Mouse (Mus musculus) thymus, postnatal 4 days (tissue): ENCODE data around the gene Sept6.

Experiments used
- DNase-seq: peaks from one replicate; pipeline ENCODE4 v3.0.0; 2021

Sept6 gene

DNA sequence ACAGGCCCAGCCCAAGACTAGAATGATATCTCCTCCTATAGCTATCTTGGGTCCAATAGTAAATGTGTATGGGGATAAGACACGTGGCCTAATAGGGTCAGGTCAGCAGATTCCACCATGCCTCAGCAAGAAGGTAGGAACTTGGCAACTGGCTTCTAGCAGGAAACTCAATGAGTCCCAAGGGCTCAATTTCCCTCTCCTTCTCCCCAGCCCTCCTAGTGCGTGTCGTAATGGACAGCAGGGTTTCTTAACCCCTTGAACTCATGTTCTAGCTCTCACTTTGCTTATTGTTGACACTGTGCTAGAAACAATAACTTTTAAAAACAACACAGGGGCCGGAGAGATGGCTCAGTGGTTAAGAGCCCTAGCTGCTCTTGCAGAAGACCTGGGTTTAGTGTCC lies 22.1 kb downstream of the Sept6 start:
- no peak for DNase-seq

DNA sequence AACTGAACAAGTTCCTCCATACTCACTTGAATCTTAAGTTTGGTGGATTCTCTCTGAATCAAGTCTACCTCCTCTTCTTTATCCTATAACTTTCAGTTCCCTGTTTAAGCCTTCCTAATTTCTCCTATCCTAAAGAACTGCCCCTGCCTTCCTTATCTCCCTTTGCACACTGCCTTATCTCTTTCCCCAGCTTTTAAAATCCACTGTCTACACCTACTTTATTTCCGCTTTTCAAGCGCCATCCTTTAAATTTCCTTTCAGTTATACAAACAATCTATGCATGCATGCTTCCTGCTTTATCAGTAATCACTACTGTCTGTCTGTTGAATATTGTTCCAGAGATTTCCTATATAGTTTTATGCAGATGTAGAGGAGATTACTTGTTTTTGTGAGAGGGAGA lies 34.9 kb downstream of the Sept6 start:
- no peak for DNase-seq

DNA sequence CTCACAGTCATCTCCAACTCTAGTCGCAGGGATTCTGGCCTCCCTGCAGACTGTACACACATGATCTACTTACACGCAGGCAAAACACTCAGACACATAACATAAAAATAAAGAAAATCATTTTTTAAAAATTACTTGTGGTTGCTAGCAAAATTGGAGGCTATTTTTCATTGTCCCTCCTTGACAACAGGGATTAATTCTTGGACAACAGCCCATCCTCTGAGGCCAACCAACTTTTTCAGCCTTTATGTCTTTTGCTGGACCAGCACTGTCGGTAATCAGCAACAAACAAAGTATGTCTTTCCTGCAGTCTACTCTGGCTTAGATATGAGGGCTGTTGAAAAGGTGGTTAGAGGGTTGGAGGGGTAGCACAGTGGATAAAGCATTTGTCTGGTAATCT lies 50.5 kb downstream of the Sept6 start:
- no peak for DNase-seq

DNA sequence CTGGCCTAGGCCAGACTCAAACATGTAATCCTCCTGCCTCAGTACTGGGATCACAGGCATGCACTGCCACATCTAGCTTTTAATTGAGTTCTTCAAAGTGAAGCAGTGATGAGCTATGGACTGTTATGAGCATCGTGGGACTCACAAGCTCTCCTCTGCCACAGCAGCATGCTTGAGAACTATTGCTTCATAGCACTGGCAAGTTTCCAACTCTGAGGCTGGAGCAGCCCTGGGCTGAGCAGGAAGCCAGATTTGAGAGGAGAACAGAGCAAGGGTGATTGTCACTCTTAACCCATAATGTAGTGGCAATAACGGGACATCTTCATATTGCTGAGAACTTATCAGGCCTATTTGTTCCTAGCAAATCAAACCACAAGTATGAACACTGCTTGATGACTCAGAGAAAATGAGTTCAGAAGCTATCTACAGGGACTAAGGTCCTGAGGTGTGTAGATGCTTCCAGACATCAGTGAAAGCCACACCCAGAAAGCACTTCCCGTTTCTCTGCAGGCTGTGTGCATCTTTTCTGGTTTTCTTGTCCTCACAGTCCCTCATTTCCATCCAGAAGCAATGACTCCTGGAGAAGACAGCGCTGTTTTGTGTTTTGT lies 51.7 kb downstream of the Sept6 start:
- DNase-seq: no peak

DNA sequence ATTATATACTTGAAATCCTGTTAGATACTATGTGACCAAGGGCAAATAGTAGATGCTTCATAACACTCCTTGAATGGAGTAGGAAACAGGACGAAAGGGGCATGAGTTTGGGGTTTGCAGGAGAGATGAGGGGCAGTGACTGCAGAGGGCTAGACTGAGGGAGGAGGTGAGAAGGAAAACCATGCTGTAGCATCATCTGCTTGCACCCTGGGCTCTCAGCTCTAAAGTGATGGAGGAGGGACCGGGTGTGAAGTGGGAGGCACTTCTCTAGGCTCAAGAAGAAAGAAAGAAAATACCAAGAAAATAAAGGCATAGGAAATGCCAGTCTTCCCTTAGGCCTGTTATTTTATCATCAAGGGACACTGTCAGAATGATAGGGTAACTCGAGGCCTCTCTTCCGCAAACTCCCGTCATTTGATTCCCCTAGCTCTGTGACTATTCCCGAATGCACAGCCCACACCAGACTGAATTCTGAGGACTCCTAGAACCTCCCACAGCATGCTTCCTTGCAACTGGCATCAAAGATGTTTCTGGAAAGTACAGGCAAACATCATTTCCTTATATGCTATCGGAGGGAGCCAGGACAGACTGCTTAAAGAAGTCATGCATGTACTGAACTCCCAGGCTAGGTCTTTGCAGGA lies 56.1 kb downstream of the Sept6 start:
- DNase-seq: no peak

DNA sequence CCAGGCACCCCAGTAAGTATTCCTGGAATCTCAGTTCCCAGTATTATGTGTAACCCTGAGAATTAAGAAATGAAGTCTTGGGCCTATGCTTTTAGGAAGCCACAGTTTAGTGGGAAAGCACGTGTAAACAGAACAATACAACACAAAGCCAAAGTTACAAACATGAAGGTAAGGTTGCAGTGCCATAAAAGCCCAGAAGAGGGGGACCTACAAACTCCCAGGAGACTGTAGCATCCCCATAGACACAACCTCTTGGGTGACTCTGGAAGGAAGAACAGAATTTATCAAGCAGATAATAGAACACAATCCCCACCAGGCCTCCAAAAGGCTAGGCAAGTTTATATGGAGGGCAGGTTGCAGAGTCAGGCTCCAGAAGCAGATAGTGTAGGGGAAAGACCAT lies 61.0 kb downstream of the Sept6 start:
- DNase-seq: peak; percentile 37

DNA sequence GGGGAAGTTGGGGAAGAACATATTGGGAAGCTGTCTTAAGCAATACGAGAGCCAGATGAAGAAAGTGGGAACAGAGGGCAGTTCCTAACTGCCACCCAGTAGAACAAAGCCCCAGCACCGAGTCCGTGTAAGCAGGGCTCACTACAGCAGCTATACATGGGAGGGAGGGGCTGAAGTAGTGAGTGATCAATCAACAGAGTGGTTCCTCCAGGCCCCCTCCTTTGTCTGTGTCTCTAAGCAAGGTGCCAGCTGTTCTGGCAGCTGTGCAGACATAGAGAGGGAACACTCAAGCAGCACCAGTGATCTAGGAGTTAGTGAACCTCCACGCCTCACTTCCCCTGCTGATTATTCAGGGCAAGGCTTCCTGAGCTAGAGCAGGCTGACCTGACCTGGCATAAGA lies 61.9 kb downstream of the Sept6 start:
- no peak for DNase-seq

DNA sequence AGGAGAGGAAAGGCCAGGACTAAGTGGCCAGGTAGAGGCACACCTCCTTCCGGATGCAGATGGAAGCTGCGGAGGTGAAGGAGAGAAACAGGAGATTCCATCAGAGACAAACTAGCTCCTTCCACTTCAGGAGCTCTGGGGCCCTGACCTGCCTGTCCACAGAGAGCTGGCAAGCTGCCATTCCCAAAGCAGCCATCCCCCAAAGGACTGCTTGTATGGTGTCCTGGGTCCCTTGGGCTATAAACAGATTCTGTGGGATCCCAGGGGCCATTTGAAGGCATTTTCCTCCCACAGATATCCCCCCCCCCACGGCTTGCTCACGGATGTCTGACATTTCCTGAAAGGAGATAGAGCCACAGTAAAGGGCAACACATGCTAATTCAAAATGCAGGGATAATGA lies 62.8 kb downstream of the Sept6 start:
- no peak for DNase-seq

DNA sequence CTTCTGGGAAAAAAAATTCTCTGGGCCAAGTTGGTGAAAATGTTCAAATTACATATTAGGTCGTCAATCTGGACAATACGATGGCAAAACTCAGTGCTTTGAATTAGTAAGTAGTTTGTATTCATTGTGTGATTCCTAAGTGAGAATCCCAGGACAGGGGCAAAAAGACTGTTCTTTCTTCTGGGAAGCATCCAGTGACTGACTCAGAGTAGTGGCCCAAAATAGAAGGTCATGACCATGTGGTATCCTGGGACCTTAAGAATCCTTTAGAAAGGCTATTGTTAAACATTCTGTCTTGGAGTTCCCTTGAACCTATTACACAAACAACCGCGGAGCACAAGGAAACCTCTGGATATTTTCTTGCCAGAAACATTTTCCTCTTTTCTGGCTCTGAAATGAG lies 70.2 kb downstream of the Sept6 start:
- no peak for DNase-seq

DNA sequence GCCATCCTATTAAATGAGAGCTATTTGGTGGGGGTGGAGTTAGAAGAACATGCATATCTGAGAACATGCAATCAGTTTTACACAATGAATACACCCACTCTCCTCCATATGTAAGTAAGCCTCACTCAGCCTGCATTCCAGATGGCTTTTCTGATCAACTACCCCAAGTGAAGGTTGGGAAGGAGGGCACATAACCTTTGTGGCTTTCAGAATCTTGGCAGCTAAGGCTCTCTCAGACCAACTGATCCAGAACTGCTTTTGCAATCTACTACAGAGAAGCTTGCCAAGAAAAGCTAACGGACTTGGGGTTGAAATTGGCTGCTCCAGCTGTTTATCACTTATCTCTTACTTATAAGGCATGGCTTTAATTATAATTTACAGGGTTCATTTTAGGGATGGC lies 73.8 kb downstream of the Sept6 start:
- DNase-seq: no peak

DNA sequence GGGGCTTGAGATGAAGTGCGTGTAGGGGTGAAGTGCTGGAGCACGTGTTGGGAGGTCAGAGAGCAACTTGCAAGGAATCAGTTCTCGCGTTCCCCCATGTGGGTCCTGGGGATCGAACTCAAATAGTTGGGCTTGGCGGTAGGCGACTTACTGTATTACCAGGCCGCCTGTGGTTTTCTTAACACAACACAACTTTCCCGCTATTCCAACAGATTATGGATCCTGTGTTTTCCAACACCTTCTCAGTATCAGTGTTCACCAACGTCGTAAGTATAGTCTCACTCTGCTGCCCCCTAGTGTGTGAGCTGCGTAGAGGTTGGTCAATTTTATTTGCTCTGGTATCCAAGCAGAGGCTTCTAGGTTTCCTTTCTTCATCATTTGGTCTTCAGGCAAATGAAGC lies 80.3 kb downstream of the Sept6 start:
- peak; percentile 73 for DNase-seq

DNA sequence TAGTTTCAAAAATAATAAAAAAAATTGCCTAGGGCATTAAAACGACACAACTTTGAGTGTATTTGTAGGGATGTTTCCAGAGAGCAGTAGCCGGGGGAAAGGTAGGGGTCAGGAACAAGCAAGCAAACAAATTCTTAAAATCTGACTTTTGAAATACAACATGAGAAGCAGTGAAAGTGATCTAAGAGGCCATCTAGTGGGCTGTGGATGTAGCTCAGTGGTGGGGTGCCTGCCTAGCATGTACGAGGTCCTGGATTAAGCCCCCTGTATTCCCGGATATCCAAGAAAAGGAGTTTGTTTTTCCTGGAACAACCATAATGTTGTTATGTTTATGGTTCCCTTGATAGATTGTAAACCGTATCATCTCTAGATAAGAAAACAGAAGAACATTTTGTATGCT lies 85.1 kb downstream of the Sept6 start:
- no peak for DNase-seq

DNA sequence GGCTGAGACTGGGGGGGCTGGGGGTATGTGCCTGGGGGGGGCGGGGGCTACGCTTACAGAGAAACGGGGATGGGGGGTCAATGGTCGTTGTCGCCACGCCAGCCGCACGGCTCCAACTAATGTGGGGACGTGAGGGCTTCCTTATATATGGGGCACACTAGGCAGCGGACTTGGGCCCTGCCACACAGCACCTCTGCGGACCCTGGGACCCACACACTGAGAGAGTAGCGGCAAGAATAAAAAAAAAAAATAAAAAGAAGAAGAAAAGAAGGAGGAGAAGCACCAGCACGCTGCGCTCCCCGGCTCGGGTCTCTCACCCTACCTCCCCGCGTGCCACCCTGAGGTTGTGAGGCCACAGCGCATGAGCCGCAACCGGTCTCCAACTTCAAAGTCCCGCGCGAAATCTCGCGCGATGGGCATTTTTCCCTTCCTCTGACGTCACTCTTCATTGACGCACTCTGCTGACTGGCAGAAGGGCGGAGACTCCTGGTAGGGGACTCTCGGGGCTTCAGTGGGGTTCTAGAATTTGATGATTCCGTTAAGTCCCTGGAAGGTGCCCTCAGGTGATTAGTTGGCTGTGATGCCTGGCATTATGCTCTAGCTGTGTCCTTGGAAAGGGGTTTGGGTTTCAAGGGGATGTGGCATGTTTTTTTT lies 88.4 kb downstream of the Sept6 start:
- DNase-seq: peak; percentile 91

DNA sequence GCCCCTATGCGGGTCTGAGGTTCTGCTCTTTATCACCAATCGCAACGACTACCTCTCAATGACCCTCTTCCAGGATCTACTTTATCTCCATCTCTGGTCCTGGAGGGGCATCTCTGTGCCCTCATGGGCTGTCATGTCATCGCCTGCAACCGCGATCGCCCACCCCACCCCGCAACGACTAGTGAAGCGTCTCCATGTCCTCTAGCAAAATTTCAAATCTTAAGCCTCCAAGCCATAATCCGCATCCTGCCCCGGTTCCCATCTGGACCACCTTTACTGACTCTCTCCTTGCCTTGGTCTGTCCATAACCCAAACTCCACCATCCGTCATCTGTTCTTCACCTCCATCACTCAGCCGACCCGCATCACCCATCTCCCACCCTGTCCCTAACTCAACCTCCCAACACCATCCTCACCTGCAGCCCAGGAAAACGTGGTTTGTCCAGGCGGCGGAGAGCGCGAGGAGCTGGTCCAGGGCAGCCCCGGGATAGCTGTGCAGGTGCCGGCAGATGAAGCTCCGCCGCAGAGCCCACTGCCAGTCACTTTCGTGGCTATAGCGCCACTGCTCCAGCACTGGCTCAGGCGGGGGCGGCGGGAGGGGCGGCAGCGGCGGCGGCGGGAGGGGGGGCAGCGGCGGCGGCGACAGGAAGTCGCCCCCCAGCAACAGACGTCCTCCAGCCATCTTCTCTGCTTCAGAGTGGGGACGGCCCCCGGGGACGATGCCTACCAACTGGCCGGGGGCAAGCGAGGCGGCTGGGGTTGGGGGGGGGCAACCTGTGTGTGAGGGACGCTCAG lies 89.1 kb downstream of the Sept6 start, which contains the start of gene Nkrf:
Nkrf (minus strand) TSS at position 579 of the 794 bp plus-strand sequence.
- DNase-seq: peak; percentile 66

DNA sequence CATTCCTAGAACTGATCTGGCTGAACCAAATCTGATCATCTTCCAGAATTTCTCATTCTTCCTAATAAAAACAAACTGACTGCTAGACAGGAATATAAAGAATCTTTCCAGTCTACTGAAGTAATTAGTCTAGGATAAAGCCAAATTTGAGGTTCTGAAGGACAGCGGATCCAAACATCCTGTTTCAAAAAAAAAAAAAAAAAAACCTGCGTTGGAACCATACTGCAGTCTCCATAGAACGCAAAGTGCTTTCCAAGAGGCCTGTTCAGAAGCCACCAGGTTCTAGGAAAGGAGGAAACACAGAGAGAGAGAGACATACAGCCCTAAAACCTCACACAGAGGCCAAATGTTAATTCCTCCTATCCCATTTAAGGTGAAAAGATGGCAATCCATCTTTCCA lies 89.9 kb downstream of the Sept6 start:
- no peak for DNase-seq

DNA sequence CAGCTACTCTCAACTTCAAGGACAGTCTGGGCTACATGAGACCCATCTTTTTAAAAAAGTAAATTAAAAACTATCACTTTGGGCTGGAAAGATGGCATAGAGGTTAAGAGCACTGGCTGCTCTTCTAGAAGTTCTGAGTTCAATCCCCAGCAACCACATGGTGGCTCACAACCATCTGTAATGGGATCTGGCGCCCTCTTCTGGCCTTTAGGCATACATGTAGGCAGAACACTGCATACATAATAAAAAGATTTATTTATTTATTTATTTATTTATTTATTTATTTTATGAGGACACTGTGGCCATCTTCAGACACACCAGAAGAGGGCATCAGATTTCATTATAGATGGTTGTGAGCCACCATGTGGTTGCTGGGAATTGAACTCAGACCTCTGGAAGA lies 92.7 kb downstream of the Sept6 start:
- DNase-seq: peak; percentile 38

DNA sequence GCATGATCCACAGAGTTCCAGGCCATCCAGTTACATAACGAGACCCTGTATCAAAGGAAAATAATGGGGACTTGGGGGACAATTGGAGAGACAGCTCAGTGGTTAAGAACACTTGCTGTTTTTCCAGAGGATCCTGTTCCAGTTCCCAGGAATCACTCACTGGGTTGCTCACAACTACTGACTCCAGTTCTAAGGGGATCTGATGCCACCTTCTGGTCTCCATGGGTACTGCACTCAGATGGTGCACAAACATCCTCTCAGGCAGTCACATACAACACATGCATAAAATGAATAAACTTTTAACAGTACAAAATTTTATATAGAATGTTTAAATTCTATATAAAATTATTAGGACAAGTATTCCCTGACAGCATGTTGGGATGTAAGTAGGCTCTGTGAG lies 106.9 kb downstream of the Sept6 start:
- peak; percentile 57 for DNase-seq

DNA sequence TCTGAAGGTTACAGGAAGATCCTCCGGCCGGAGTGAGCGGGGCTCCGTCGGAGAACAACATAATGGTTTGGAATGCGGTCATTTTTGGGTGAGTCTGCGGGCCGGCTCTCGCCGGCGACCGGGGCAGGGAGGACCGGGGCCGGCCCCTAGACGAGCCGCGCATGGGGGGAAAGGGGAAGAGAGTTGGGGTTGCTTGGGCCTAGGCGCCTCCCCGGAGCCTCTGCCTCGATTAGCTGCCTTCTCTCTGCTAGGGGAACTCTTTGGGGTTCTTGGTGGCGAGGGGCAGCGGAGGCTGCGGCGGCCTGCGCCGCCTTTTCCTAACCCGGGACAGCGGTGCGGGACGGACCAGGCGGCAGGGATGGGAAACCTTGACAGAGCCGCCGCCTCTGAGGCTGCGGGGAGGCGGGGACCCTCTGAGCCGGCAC lies 116.9 kb downstream of the Sept6 start:
- no peak for DNase-seq

DNA sequence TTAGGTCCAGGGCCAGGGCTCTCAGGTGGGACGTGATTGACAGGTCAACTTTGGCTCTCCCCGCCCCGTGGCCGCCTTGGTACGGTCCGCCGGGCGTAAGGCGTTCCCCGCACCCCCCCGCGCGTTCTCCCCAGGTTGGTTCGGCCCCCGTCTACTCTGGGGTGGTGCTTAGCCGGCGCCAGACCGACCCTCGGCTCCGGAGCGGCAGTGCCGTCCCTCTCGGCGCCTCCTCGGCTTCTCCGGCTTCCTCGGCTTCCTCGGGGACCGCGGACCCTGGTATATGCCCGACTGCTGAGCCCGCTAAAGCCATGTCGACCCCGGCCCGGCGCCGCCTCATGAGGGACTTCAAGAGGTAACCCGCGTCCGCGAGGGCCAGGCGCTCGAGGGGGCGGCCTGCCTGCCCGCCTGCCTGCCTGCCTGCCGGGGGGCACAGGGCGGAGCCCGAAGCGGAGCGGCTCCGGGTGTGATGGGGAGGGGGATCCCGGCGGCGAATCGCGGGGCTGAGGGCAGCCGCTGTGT lies 117.4 kb downstream of the Sept6 start:
- peak; percentile 94 for DNase-seq

DNA sequence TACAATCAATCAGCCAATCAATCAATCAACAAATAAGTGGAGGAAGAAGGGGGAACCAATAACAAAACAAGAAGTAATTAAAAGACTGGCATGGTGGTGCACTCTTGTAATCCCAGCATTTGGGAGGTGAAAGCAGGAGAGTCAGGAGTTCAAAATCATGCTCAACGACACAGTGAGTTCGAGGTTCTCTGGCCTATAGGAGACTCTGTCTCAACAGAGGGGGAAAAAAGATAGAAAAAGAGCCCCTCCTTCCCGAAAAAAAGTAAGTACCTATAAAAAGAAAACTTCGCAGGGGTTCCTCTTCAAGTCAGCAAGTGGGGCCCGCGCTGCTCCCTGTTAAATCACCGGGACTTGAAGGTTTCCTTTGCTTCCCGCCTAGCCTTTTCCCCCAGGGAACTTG lies 117.8 kb downstream of the Sept6 start, which contains the start of the genes Ube2a and C330007P06Rik:
Ube2a (plus strand) TSS at position 136 of the 400 bp plus-strand sequence.
C330007P06Rik (minus strand) TSS at position 347 of the 400 bp plus-strand sequence.
- no peak for DNase-seq

DNA sequence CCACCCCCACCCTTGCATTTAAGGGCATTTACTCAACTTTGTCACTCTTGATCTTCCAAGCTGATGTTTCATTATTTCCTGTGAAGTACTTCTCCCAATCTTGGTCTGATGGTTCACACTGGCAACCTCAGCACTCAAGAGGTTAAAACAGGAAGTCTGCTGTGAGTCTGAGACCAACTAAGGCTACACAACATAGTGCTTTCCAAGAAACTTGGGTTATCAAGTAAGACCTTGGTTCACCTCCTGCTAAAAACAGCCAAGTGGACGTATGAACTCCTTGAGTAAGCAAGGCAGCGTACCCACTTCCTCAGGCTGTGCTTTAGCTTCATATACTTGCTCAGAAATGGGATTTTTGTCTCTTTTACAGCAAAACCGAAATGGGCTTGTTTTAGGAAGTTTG lies 121.2 kb downstream of the Sept6 start:
- DNase-seq: no peak

DNA sequence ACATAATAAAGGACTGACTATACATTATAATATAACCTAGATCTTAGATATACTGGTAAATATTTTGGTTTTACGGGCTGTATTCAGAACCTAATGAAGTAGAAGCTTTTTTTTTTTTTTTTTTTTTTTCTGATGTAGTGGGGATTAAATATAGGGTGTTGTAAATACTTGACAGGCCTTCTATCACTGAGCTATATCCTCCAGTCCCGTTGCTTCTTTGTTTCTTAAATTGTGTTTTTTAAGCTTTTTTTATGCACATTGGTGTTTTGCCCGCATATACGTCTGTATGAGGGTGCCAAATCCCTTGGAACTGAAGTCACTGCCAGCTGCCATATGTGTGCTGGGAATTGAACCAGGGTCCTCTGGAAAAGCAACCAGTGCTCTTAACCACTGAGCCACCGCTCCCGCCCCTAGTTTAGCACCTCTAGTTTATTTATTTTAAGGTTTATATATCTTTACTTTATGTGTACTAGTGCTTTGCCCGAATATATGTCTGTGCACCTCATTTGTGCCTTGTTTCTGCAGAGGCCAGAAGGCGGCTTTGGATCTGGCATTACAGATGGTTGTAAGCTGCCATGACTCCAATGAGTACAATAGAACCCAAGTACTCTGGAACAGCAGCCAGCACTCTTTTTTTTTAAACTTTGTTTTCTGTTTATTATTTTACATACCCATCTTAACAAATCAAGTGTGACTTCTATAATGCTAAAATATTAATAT lies 126.8 kb downstream of the Sept6 start:
- peak; percentile 8 for DNase-seq
